Mouse (Mus musculus) hindbrain, embryonic 12.5 days (tissue): ENCODE data around the gene Slco2a1. TPM values are rescaled to one million over a fixed set of nuclear protein-coding genes. Genes with fewer than 3 reads are reported as not detected.
"Not testable (repeated sequence)": the region's sequence is repeated elsewhere in the genome, so short reads cannot be mapped to it uniquely, and the experiment has no call there.

Experiments used
- ATAC-seq: fragments of 200-750 bp; cut with Nextera tagmentation; 2 replicates; pipeline ENCODE4 v1.8.0; 2017; ENCODE audit warnings: moderate TSS enrichment; ENCODE audit not compliant: low FRiP score
- H3K27ac ChIP-seq: fragments of 300-500 bp; sonication (generic); 2 replicates; pipeline ENCODE4 v1.5.1; 2016; ENCODE audit warnings: mild to moderate bottlenecking
- H3K27me3 ChIP-seq: fragments of 300-500 bp; sonication (generic); 2 replicates; pipeline ENCODE4 v1.6.1; 2016; ENCODE audit warnings: mild to moderate bottlenecking
- H3K36me3 ChIP-seq: fragments of 300-500 bp; sonication (generic); 2 replicates; pipeline ENCODE4 v1.6.1; 2016; ENCODE audit warnings: mild to moderate bottlenecking
- H3K4me1 ChIP-seq: fragments of 300-500 bp; sonication (generic); 2 replicates; pipeline ENCODE4 v1.6.1; 2016
- H3K4me2 ChIP-seq: fragments of 300-500 bp; sonication (generic); replicated peaks from 2 replicates; pipeline ENCODE4 v1.6.1; 2016; ENCODE audit warnings: mild to moderate bottlenecking
- H3K4me3 ChIP-seq: fragments of 300-500 bp; sonication (generic); 2 replicates; pipeline ENCODE4 v1.5.1; 2016; ENCODE audit warnings: mild to moderate bottlenecking
- H3K9ac ChIP-seq: fragments of 300-500 bp; sonication (generic); 2 replicates; pipeline ENCODE4 v1.6.1; 2016; ENCODE audit warnings: mild to moderate bottlenecking, moderate library complexity
- H3K9me3 ChIP-seq: fragments of 300-500 bp; sonication (generic); replicated peaks from 2 replicates; pipeline ENCODE4 v1.6.1; 2016; ENCODE audit warnings: mild to moderate bottlenecking
- WGBS: fragments of 180-500 bp; shearing (Covaris S2); methylation state at CpG from one replicate; pipeline ENCODE4 v1.1.7; 2016; 5-methylcytosine and 5-hydroxymethylcytosine counted together
- polyA plus RNA-seq: library from polyadenylated mRNA; unstranded; fragments of >200 nt; fragmentation: Nextera tagmentation; extraction: Ambion mirVana; gene quantifications from 2 replicates; pipeline ENCODE4 v1.2.1, GENCODE M21; 2016

Slco2a1 gene
- polyA plus RNA-seq, 1 experiment from 2014 or later = 1.1 TPM

GRCm38 (mm10) chr9:103093681-103094080 is 105.2 kb downstream of the Slco2a1 start:
- 90% methylated on average over 3 of the region's 3 CpGs for WGBS
- Histone ChIP-seq H3K9ac (no peak overlapping the region), H3K27ac (no peak overlapping the region), H3K4me1 (peaks cover 5% of the 10 kb centered on the region), H3K4me3 (no peak overlapping the region), H3K36me3 (no peaks in the 10 kb centered on the region), H3K27me3 (no peaks in the 10 kb centered on the region; the same call in 1 of the 2 replicates), H3K9me3 (no peaks in the 10 kb centered on the region), H3K4me2 (no peak overlapping the region)
- ATAC-seq = no peak

- peak overlapping the region; percentile 44 for H3K4me2 ChIP-seq
- ATAC-seq = peak; percentile 49
- WGBS = 16% methylated on average over 8 of the region's 14 CpGs
- peaks cover 34% of the 10 kb centered on the region for H3K4me1 ChIP-seq
- peaks cover 17% of the 10 kb centered on the region for H3K27me3 ChIP-seq
- H3K9me3 ChIP-seq, H3K36me3 ChIP-seq, H3K9ac ChIP-seq, H3K27ac ChIP-seq: not testable (repeated sequence)
- H3K4me3 ChIP-seq = peak overlapping the region; percentile 30
These were observed 119.9 kb downstream of the Slco2a1 start for GRCm38 (mm10) chr9:103108341-103108798.

GRCm38 (mm10) chr9:103108943-103109670 is 120.6 kb downstream of the Slco2a1 start:
- WGBS = 40% methylated on average over 18 of the region's 18 CpGs
- H3K4me1 ChIP-seq = peaks cover 41% of the 10 kb centered on the region
- no peak for ATAC-seq
- H3K9ac ChIP-seq = peak overlapping the region; percentile 64
- peaks cover 20% of the 10 kb centered on the region for H3K27me3 ChIP-seq
- peak overlapping the region; percentile 65 for H3K4me2 ChIP-seq
- H3K27ac ChIP-seq = peak overlapping the region; percentile 57; the same call in 1 of the 2 replicates
- H3K4me3 ChIP-seq = peak overlapping the region; percentile 42
- no peaks in the 10 kb centered on the region for H3K9me3 ChIP-seq
- no peaks in the 10 kb centered on the region for H3K36me3 ChIP-seq

GRCm38 (mm10) chr9:103109911-103110310 is 121.4 kb downstream of the Slco2a1 start:
- peak overlapping the region; percentile 65; the same call in 1 of the 2 replicates for H3K4me2 ChIP-seq

DNA sequence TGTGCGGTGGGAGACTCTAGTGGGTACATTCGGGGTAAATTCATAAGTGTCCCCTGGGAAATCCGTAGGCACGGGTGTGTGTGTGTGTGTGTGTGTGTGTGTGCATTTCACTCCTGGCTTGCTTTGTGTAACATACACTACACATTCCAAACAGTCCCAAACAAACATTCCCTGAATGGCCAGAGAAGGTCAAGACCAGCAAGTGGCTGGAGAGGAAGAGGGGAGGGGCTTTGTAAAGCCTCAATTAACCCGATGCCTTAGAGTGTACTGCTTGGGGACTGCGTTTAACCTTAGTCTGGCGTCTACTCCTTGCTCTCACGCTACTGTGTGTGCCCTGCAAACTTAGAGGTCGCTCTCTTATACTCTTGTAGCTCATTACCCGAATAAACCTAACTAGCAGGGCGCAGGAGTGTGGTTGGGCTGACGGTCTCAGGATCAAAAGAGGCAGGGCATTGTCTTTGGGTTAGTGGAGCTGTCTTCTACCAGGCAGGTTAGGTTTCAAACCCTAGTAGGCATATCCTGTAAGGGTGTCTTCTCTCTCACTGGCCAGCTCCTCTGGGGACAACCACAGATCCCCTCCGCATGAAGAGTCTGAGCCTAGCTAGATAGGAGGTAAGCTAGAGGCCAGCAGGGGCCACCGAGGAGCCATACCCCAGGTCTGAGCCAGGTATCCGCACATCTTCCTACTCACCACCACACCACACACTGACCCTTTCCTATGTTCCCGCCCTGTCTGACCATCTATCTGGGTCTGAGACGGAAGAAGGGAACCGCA is 122.4 kb downstream of the Slco2a1 start:
- no peaks in the 10 kb centered on the region for H3K36me3 ChIP-seq
- peak overlapping the region; percentile 97 for H3K27ac ChIP-seq
- peak; percentile 19 for ATAC-seq
- H3K4me1 ChIP-seq = peaks cover 59% of the 10 kb centered on the region
- peak overlapping the region; percentile 82 for H3K4me3 ChIP-seq
- peak overlapping the region; percentile 91 for H3K9ac ChIP-seq
- H3K27me3 ChIP-seq = peaks cover 20% of the 10 kb centered on the region
- H3K4me2 ChIP-seq = peak overlapping the region; percentile 85
- no peaks in the 10 kb centered on the region for H3K9me3 ChIP-seq
- 18% methylated on average over 18 of the region's 18 CpGs for WGBS

More at GRCm38 (mm10) chr9:103109911-103110310, 121.4 kb downstream of the Slco2a1 start:
- H3K9ac ChIP-seq = no peak overlapping the region
- no peak overlapping the region for H3K4me3 ChIP-seq
- H3K27ac ChIP-seq = no peak overlapping the region
- peaks cover 49% of the 10 kb centered on the region for H3K4me1 ChIP-seq
- H3K27me3 ChIP-seq = peaks cover 20% of the 10 kb centered on the region
- ATAC-seq = no peak
- 82% methylated on average over 2 of the region's 2 CpGs for WGBS
- H3K36me3 ChIP-seq = no peaks in the 10 kb centered on the region
- no peaks in the 10 kb centered on the region for H3K9me3 ChIP-seq

DNA sequence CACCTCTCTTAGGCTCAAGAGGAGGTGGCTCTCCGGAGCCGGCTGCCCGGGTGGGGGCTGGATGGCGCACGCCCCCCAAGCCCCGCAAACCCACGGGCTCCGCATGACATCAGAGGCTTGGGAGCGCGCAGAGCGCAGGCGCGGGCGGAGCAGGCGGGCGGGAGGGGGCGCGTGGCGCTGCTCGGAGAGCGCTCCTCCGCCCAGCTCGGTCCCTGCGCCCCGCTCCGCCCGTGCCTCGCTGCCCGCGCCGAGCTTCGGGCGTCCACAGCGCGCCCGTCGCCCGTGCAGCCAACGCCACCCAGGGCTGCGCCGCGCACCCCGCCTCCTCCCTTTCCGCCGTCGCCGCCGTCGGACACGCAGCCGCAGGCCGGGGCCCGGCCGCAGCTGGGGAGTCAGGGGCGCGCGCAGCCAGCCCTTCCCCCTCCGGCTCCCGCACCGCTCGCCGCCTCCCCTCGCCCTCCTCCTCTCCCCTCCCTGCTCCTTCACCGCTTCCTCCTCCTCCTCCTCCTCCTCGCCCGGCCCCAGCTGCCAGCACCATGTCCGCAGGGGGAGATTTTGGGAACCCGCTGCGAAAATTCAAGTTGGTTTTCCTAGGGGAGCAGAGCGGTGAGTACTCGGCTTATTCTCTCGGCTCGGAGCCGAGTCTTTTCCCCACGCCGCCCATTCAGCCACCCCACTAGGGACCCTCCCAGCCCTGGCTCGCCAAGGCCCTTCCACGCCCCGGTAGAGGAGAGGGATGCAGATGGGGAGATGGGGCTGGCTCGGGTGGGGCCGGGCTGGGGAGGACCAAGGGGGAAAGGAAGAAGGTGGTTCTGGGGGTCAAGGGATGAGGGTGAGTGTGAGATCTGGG is 123.3 kb downstream of the Slco2a1 start, which contains the start of gene Rab6b:
Gene Rab6b (plus strand): TSS at position 167 of the 850 bp plus-strand sequence.
- Histone ChIP-seq H3K36me3 (no peaks in the 10 kb centered on the region), H3K9me3 (no peaks in the 10 kb centered on the region), H3K9ac (peak within 1 kb of the TSS; percentile 91), H3K4me2 (peak within 1 kb of the TSS; percentile 85), H3K27me3 (peaks cover 20% of the 10 kb centered on the region), H3K4me1 (peaks cover 65% of the 10 kb centered on the region), H3K27ac (peak within 1 kb of the TSS; percentile 97), H3K4me3 (peak within 1 kb of the TSS; percentile 82)
- ATAC-seq = peak; percentile 72
- WGBS = 0% methylated on average over 49 of the region's 81 CpGs

DNA sequence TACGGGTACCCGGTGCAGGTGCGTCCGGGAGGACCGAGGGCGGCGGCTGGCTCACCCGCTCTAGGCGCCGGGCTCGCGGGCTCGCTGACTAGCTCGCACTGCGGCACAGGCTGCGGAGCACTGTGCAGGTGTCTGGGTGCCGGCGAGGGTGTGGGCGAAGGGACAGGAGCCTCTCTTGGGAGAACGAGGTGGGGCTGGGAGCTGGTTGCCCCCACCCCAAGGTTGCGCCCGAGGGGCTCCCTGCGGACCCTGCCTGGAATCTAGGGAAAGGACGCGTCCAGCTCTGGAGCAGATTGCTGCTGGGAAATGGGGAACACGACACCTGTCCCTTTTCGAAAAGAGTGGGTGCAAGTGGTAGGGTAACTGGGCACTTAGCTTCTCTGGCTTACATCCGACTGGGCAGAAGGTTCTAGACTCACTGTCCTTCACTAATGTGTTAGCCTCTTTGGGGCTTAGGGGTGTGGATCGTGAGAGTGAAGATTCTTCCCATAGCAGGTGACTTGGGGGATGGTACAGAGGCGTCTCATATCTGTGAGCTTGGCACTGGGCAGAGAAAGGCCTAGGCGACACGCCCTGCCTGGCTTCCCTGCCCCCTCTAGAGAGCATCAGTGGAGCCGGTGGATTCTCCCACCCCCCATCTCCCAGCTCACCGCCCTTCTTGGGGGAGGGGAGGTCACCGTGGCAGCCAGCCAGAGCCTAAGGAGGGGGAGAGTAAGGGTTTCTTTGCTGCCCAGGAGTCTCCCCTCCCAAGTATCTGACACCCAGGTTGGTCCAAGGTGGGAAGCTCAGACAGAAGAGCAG is 124.2 kb downstream of the Slco2a1 start:
- peak; percentile 53 for ATAC-seq
- Histone ChIP-seq H3K27me3 (peaks cover 20% of the 10 kb centered on the region), H3K36me3 (no peaks in the 10 kb centered on the region), H3K4me1 (peaks cover 71% of the 10 kb centered on the region), H3K27ac (peak overlapping the region; percentile 97), H3K9me3 (no peaks in the 10 kb centered on the region), H3K4me3 (peak overlapping the region; percentile 82), H3K4me2 (peak overlapping the region; percentile 85), H3K9ac (peak overlapping the region; percentile 91)
- 2% methylated on average over 35 of the region's 35 CpGs for WGBS

DNA sequence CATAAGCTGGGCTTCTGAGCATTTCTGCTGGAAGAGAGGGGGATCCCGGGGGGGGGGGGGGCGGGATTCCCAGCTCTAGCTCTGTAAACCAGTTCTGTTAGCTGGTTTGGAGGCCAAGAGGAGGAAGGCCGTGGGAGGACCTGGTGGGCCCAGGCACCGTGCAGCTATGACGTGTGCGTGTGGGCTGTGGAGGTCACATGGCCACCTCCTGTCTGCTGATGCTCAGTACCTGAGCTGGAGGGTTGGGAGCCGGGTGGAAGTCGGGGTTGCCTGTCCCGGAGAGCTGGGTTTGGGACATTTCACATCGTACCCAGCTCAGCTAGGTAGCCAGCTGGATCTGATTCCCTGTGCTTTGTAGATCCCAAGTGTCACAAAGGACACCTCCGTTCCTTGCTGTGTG is 124.8 kb downstream of the Slco2a1 start:
- Histone ChIP-seq H3K9me3 (no peaks in the 10 kb centered on the region), H3K9ac (peak overlapping the region; percentile 91), H3K4me2 (peak overlapping the region; percentile 85), H3K27me3 (peaks cover 20% of the 10 kb centered on the region), H3K27ac (peak overlapping the region; percentile 97), H3K4me1 (peaks cover 77% of the 10 kb centered on the region), H3K36me3 (no peaks in the 10 kb centered on the region), H3K4me3 (peak overlapping the region; percentile 82)
- ATAC-seq = no peak
- WGBS = 34% methylated on average over 11 of the region's 11 CpGs

- Histone ChIP-seq H3K36me3 (no peaks in the 10 kb centered on the region), H3K27me3 (peaks cover 20% of the 10 kb centered on the region), H3K4me3 (0 out of 2 replicates have a peak overlapping the region, but pooled peaks have one; percentile 82), H3K27ac (no peak overlapping the region), H3K4me1 (peaks cover 83% of the 10 kb centered on the region), H3K9ac (peak overlapping the region; percentile 38; the same call in 1 of the 2 replicates), H3K4me2 (peak overlapping the region; percentile 85), H3K9me3 (no peaks in the 10 kb centered on the region)
- no peak for ATAC-seq
- WGBS = 84% methylated on average over 8 of the region's 8 CpGs
These were observed 125.8 kb downstream of the Slco2a1 start for GRCm38 (mm10) chr9:103114326-103114725.

DNA sequence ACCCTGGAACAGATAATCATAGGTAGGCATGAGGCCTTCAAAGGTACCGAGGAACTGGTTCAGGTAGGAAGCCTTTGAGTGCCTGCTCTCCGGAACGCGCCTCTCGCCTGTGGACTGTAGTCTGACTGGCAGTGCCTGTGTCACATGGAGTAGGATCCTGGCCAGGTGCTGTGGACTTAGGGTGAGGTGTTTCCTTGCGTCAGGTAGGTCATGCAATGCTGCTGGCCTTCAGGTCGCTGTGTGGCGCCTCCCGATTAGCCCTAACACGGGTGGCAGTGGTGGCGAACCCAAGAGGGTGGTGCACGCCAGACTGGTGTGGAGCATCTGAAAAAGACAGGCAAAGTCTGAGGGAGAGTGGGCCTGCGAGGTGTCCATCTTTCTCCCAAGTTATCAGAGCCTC is 126.4 kb downstream of the Slco2a1 start:
- Histone ChIP-seq H3K27ac (no peak overlapping the region), H3K4me3 (no peak overlapping the region), H3K9ac (0 out of 2 replicates have a peak overlapping the region, but pooled peaks have one; percentile 38), H3K9me3 (no peaks in the 10 kb centered on the region), H3K4me2 (peak overlapping the region; percentile 85; the same call in 1 of the 2 replicates), H3K4me1 (peaks cover 83% of the 10 kb centered on the region), H3K36me3 (no peaks in the 10 kb centered on the region), H3K27me3 (peaks cover 18% of the 10 kb centered on the region)
- 90% methylated on average over 13 of the region's 13 CpGs for WGBS
- no peak for ATAC-seq

DNA sequence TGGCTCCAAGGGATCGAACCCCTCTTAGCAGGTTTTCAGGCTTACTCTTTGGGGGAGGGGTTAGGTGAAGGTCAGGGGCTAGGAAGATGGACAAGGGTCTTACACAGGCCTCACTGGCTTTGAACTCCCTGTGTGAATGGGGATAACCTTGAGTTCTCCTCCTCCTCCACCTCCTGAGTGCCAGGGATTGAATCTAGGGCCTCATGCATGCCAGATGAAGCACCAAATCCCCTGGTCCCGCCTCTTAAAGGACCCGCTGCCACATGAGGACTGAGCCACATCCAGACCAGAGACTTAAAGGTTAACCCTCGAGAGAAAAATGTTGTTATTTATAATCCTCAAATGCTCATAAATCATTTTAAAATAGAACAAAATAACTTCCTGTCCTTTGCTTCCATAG is 128.4 kb downstream of the Slco2a1 start:
- Histone ChIP-seq H3K4me3 (no peak overlapping the region), H3K36me3 (peaks cover 5% of the 10 kb centered on the region; the same call in 1 of the 2 replicates), H3K27ac (peak overlapping the region; percentile 80), H3K4me1 (peaks cover 91% of the 10 kb centered on the region), H3K27me3 (peaks cover 13% of the 10 kb centered on the region), H3K4me2 (no peak overlapping the region), H3K9me3 (no peaks in the 10 kb centered on the region), H3K9ac (no peak overlapping the region)
- WGBS = 60% methylated on average over 4 of the region's 4 CpGs
- no peak for ATAC-seq
